Mouse (Mus musculus) intestine, embryonic 15.5 days (tissue): Measurements from ENCODE around the gene Syne1. TPM values are rescaled to one million over a fixed set of nuclear protein-coding genes. Genes with fewer than 3 reads are reported as not detected.

Source experiments
- ATAC-seq: fragments of 200-750 bp; cut with Nextera tagmentation; 2 replicates; pipeline ENCODE4 v1.8.0; 2017; ENCODE audit warnings: moderate TSS enrichment, moderate library complexity
- H3K27ac ChIP-seq: fragments of 300-500 bp; sonication (generic); 2 replicates; pipeline ENCODE4 v1.5.1; 2015; ENCODE audit warnings: mild to moderate bottlenecking, inconsistent platforms
- H3K27me3 ChIP-seq: fragments of 300-500 bp; sonication (generic); replicated peaks from 2 replicates; pipeline ENCODE4 v1.6.1; 2015; ENCODE audit warnings: inconsistent platforms
- H3K36me3 ChIP-seq: fragments of 300-500 bp; sonication (generic); 2 replicates; pipeline ENCODE4 v1.6.1; 2015; ENCODE audit warnings: inconsistent platforms
- H3K4me1 ChIP-seq: fragments of 300-500 bp; sonication (generic); replicated peaks from 2 replicates; pipeline ENCODE4 v1.6.1; 2015; ENCODE audit warnings: inconsistent platforms
- H3K4me2 ChIP-seq: fragments of 300-500 bp; sonication (generic); replicated peaks from 2 replicates; pipeline ENCODE4 v1.6.1; 2015; ENCODE audit warnings: mild to moderate bottlenecking, inconsistent platforms
- H3K4me3 ChIP-seq: fragments of 300-500 bp; sonication (generic); replicated peaks from 2 replicates; pipeline ENCODE4 v1.5.1; 2015; ENCODE audit warnings: inconsistent platforms
- H3K9ac ChIP-seq: fragments of 300-500 bp; sonication (generic); 2 replicates; pipeline ENCODE4 v1.6.1; 2015; ENCODE audit warnings: inconsistent platforms
- H3K9me3 ChIP-seq: fragments of 300-500 bp; sonication (generic); 2 replicates; pipeline ENCODE4 v1.6.1; 2016; ENCODE audit warnings: inconsistent platforms
- WGBS: fragments of 180-500 bp; shearing (Covaris S2); methylation state at CpG from one replicate; pipeline ENCODE4 v1.1.7; 2015; 5-methylcytosine and 5-hydroxymethylcytosine counted together
- polyA plus RNA-seq: library from polyadenylated mRNA; unstranded; fragments of >200 nt; fragmentation: Nextera tagmentation; extraction: Ambion mirVana; gene quantifications from 2 replicates; pipeline ENCODE4 v1.2.1, GENCODE M21; 2015

Gene Syne1
- polyA plus RNA-seq, 1 experiment from 2014 or later, result 5.7 TPM

GRCm38 (mm10) chr10:5185156-5186083 is 365.9 kb downstream of the Syne1 start:
- 78% methylated on average over 19 of the region's 19 CpGs for WGBS
- Histone ChIP-seq H3K4me2 (no peak overlapping the region), H3K9ac (no peak overlapping the region), H3K36me3 (0 out of 2 replicates have a peak, but pooled peaks cover 3% of the 10 kb centered on the region), H3K4me1 (no peaks in the 10 kb centered on the region), H3K4me3 (no peak overlapping the region), H3K9me3 (no peaks in the 10 kb centered on the region), H3K27ac (no peak overlapping the region), H3K27me3 (no peaks in the 10 kb centered on the region)
- ATAC-seq, result no peak

- 87% methylated on average over 4 of the region's 4 CpGs for WGBS
- no peak for ATAC-seq
- Histone ChIP-seq H3K4me1 (no peaks in the 10 kb centered on the region), H3K27ac (no peak overlapping the region), H3K9ac (no peak overlapping the region), H3K9me3 (no peaks in the 10 kb centered on the region), H3K4me2 (no peak overlapping the region), H3K4me3 (no peak overlapping the region), H3K36me3 (0 out of 2 replicates have a peak, but pooled peaks cover 3% of the 10 kb centered on the region), H3K27me3 (no peaks in the 10 kb centered on the region)
Observed at GRCm38 (mm10) chr10:5181771-5182176, 369.5 kb downstream of the Syne1 start.

GRCm38 (mm10) chr10:5179891-5180290 is 371.4 kb downstream of the Syne1 start:
- 85% methylated on average over 3 of the region's 3 CpGs for WGBS
- no peaks in the 10 kb centered on the region for H3K27me3 ChIP-seq
- H3K4me2 ChIP-seq, result no peak overlapping the region
- H3K36me3 ChIP-seq, result 0 out of 2 replicates have a peak, but pooled peaks cover 3% of the 10 kb centered on the region
- H3K4me3 ChIP-seq, result no peak overlapping the region
- H3K9me3 ChIP-seq, result no peaks in the 10 kb centered on the region
- ATAC-seq, result no peak
- no peak overlapping the region for H3K9ac ChIP-seq
- no peak overlapping the region for H3K27ac ChIP-seq
- no peaks in the 10 kb centered on the region for H3K4me1 ChIP-seq

- no peak overlapping the region for H3K4me2 ChIP-seq
- H3K36me3 ChIP-seq, result 0 out of 2 replicates have a peak, but pooled peaks cover 3% of the 10 kb centered on the region
- no peaks in the 10 kb centered on the region for H3K9me3 ChIP-seq
- H3K27ac ChIP-seq, result no peak overlapping the region
- no peak for ATAC-seq
- no peak overlapping the region for H3K9ac ChIP-seq
- H3K4me3 ChIP-seq, result no peak overlapping the region
- H3K4me1 ChIP-seq, result no peaks in the 10 kb centered on the region
- H3K27me3 ChIP-seq, result no peaks in the 10 kb centered on the region
- WGBS, result 54% methylated on average over 9 of the region's 9 CpGs
Observed at GRCm38 (mm10) chr10:5177446-5178015, 373.8 kb downstream of the Syne1 start.

- 55% methylated on average over 2 of the region's 2 CpGs for WGBS
- Histone ChIP-seq H3K9me3 (no peaks in the 10 kb centered on the region), H3K36me3 (no peaks in the 10 kb centered on the region), H3K9ac (no peak overlapping the region), H3K4me1 (no peaks in the 10 kb centered on the region), H3K4me3 (no peak overlapping the region), H3K27me3 (no peaks in the 10 kb centered on the region), H3K4me2 (no peak overlapping the region), H3K27ac (no peak overlapping the region)
- no peak for ATAC-seq
Observed at GRCm38 (mm10) chr10:5176371-5176770, 374.9 kb downstream of the Syne1 start.

GRCm38 (mm10) chr10:5170425-5170824 is 380.9 kb downstream of the Syne1 start:
- Histone ChIP-seq H3K9me3 (no peaks in the 10 kb centered on the region), H3K4me3 (no peak overlapping the region), H3K9ac (no peak overlapping the region), H3K27me3 (no peaks in the 10 kb centered on the region), H3K36me3 (0 out of 2 replicates have a peak, but pooled peaks cover 3% of the 10 kb centered on the region), H3K4me1 (no peaks in the 10 kb centered on the region), H3K27ac (no peak overlapping the region), H3K4me2 (no peak overlapping the region)
- ATAC-seq, result no peak
- WGBS, result 83% methylated on average over 1 of the region's 1 CpGs

- 0 out of 2 replicates have a peak, but pooled peaks cover 3% of the 10 kb centered on the region for H3K36me3 ChIP-seq
- ATAC-seq, result no peak
- no peaks in the 10 kb centered on the region for H3K4me1 ChIP-seq
- H3K9ac ChIP-seq, result no peak overlapping the region
- H3K27ac ChIP-seq, result no peak overlapping the region
- H3K4me2 ChIP-seq, result no peak overlapping the region
- no peaks in the 10 kb centered on the region for H3K9me3 ChIP-seq
- WGBS, result 69% methylated on average over 3 of the region's 3 CpGs
- H3K4me3 ChIP-seq, result no peak overlapping the region
- H3K27me3 ChIP-seq, result no peaks in the 10 kb centered on the region
Observed at GRCm38 (mm10) chr10:5167481-5167880, 383.8 kb downstream of the Syne1 start.

GRCm38 (mm10) chr10:5165439-5165838 is 385.8 kb downstream of the Syne1 start:
- Histone ChIP-seq H3K4me1 (no peaks in the 10 kb centered on the region), H3K36me3 (0 out of 2 replicates have a peak, but pooled peaks cover 3% of the 10 kb centered on the region), H3K27me3 (no peaks in the 10 kb centered on the region), H3K9me3 (no peaks in the 10 kb centered on the region), H3K4me2 (no peak overlapping the region), H3K9ac (no peak overlapping the region), H3K4me3 (no peak overlapping the region), H3K27ac (no peak overlapping the region)
- ATAC-seq, result peak; percentile 92
- 72% methylated on average over 5 of the region's 5 CpGs for WGBS

GRCm38 (mm10) chr10:5163770-5164169 is 387.5 kb downstream of the Syne1 start:
- Histone ChIP-seq H3K27ac (no peak overlapping the region), H3K9me3 (no peaks in the 10 kb centered on the region), H3K4me1 (no peaks in the 10 kb centered on the region), H3K4me3 (no peak overlapping the region), H3K36me3 (0 out of 2 replicates have a peak, but pooled peaks cover 3% of the 10 kb centered on the region), H3K9ac (no peak overlapping the region), H3K4me2 (no peak overlapping the region), H3K27me3 (no peaks in the 10 kb centered on the region)
- no peak for ATAC-seq
- WGBS, result 51% methylated on average over 6 of the region's 6 CpGs

- Histone ChIP-seq H3K9ac (no peak overlapping the region), H3K4me1 (no peaks in the 10 kb centered on the region), H3K36me3 (no peaks in the 10 kb centered on the region), H3K27ac (no peak overlapping the region), H3K27me3 (no peaks in the 10 kb centered on the region), H3K4me3 (no peak overlapping the region), H3K4me2 (no peak overlapping the region), H3K9me3 (no peaks in the 10 kb centered on the region)
- no peak for ATAC-seq
- 83% methylated on average over 3 of the region's 3 CpGs for WGBS
Observed at GRCm38 (mm10) chr10:5163286-5163685, 388.0 kb downstream of the Syne1 start.

GRCm38 (mm10) chr10:5161394-5161872 is 389.8 kb downstream of the Syne1 start:
- Histone ChIP-seq H3K4me1 (no peaks in the 10 kb centered on the region), H3K27ac (no peak overlapping the region), H3K9ac (no peak overlapping the region), H3K36me3 (no peaks in the 10 kb centered on the region), H3K27me3 (no peaks in the 10 kb centered on the region), H3K4me3 (no peak overlapping the region), H3K9me3 (no peaks in the 10 kb centered on the region), H3K4me2 (no peak overlapping the region)
- no peak for ATAC-seq
- WGBS, result 56% methylated on average over 12 of the region's 12 CpGs

- Histone ChIP-seq H3K36me3 (no peaks in the 10 kb centered on the region), H3K9ac (no peak overlapping the region), H3K9me3 (no peaks in the 10 kb centered on the region), H3K4me1 (no peaks in the 10 kb centered on the region), H3K27ac (no peak overlapping the region), H3K4me3 (no peak overlapping the region), H3K27me3 (no peaks in the 10 kb centered on the region), H3K4me2 (no peak overlapping the region)
- WGBS, result 62% methylated on average over 8 of the region's 8 CpGs
- ATAC-seq, result no peak
Observed at GRCm38 (mm10) chr10:5159679-5160078, 391.6 kb downstream of the Syne1 start.
